Mouse (Mus musculus) cerebellum, adult 2 months (tissue): ENCODE measurements at regions not wholly inside any gene's neighbourhood (a gene's known extent, or its start where the extent isn't known, plus 50 kb on each side); places are given as distances from the start of the nearest gene placed in this dataset.

Experiments
- CTCF ChIP-seq: fragments of 200-500 bp; IDR thresholded peaks from 2 replicates; pipeline ENCODE4 v1.5.1; 2011; ENCODE audit warnings: low read depth, mild to moderate bottlenecking, control low read depth, low read length, moderate library complexity, borderline replicate concordance; ENCODE audit not compliant: insufficient read depth
- POLR2A ChIP-seq: fragments of 200-500 bp; IDR thresholded peaks from 2 replicates; pipeline ENCODE4 v1.6.1; 2011; ENCODE audit warnings: low read length, control low read depth, borderline replicate concordance; ENCODE audit not compliant: insufficient read depth

DNA sequence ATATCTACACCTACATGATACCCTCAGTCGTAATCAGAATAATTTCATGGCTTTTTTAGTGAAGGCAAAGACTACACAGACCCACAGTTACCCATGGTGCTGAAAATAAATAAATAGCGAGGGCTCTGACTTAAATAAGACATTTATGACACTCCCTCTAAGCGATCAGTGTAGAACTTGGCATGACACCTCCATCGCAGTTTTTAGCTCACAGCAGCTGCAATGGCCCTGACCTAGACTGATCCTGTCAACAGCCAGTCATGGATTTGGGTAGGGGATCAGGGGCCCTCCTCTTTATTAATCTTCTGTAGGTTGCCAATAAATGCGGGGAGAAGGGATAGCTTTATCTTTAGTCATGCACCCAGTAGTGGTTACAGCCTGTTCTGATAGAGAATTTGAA lies 494.1 kb downstream of the Epha3 start:
- TF ChIP-seq POLR2A (no peak), CTCF (no peak)
